Mouse (Mus musculus): Measurements from ENCODE around the gene Fus. TPM values are rescaled to one million over a fixed set of nuclear protein-coding genes. Genes with fewer than 3 reads are reported as not detected.
A peak's percentile ranks its signal among the peaks of the same experiment; 100 is the strongest.

Fus gene
- polyA plus RNA-seq, 1 experiment from 2014 or later, result 57.7 TPM

DNA sequence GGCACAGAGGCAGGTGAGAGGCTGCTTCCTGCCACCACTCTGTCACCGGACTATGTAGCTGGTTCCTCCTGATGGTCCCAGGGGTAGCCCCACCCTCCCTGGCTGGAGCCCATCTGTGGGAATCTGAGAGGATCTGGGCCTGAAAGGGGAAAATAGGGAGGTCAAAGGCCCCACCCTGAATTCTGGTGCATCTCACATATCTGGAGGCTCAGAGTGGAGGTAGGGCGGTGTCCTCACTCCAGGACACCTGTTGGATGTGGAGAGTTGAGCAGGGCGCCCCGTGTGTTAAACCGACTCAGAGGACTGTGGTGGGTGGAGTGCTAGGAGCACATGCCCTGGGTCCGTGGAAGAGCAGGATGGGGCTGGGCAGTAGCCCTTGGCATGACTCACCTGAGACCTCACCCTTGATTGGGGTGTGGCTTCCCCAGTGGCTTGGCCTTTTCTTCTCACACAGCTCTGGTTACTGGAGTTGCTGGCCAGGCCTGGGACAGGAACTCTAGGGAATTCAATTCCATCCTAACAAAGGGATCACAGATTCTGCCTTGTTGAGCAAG, 20.7 kb upstream of the Fus start, which contains the start of gene Prss36:
Prss36 (minus strand) TSS at position 256 of the 554 bp plus-strand sequence.
- Histone ChIP-seq H3K4me3 (ENCODE audit: low read depth, low read length) (no peak within 1 kb of the TSS), H3K27me3 (ENCODE audit: control insufficient read depth, insufficient read depth, low read length) (peaks cover 16% of the 10 kb centered on the region), H3K4me2 (ENCODE audit: low read depth, low read length) (no peak within 1 kb of the TSS), H3K27ac (replicated peaks; ENCODE audit: low read depth, low read length) (no peak within 1 kb of the TSS), H3K4me1 (ENCODE audit: control insufficient read depth, insufficient read depth, low read length) (no peaks in the 10 kb centered on the region), H3K36me3 (replicated peaks; ENCODE audit: control insufficient read depth, insufficient read depth, low read depth, low read length) (no peaks in the 10 kb centered on the region), H3K9ac (replicated peaks; ENCODE audit: low read length) (no peak within 1 kb of the TSS), H3K9me3 (replicated peaks; ENCODE audit: control insufficient read depth, low read length) (no peaks in the 10 kb centered on the region)
- ATAC-seq (replicated peaks; ENCODE audit: insufficient number of reproducible peaks, low FRiP score, low TSS enrichment, low read depth), result no peak
- DNase-seq (ENCODE audit: low spot score), result no peak
- 67% methylated on average over 6 of the region's 6 CpGs for WGBS

DNA sequence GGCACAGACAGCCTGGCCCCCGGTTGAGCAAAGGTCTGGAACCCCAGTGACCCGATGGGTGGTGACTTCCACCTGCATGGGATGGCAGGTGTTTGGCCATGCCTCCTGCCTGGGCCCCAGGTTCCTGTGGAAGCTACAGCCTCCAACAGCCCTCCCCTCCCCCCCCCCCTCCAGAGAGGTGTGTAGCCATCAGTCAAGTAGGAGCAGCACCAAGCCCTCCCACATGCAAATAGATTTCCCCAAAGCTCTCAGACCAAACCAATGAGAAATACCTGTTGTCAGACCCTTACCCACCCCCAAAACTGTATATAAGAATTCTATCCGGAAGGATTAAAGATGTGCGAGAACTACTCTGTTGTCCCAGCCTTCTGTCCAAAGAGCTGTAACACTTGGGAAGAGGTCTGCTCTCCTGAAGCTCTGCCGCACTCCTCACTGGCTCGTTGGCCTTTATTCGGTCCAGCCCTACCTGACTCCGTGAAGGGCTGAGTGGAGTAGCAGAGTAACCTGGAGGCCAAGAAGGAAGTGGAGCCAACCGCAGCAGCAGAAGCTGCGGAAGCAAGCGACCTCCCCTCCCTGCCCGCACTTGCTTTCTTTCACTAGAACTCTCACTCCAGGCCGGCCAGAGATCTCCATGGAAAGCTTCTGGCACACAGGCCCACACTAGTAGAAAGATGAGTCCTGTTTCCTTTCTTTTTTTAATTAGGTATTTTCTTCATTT, 14.2 kb upstream of the Fus start:
- Histone ChIP-seq H3K4me1 (ENCODE audit: control insufficient read depth, insufficient read depth, low read length) (no peaks in the 10 kb centered on the region), H3K27ac (replicated peaks; ENCODE audit: low read depth, low read length) (no peak overlapping the region), H3K4me2 (ENCODE audit: low read depth, low read length) (no peak overlapping the region), H3K9ac (replicated peaks; ENCODE audit: low read length) (no peak overlapping the region), H3K9me3 (replicated peaks; ENCODE audit: control insufficient read depth, low read length) (no peaks in the 10 kb centered on the region), H3K36me3 (replicated peaks; ENCODE audit: control insufficient read depth, insufficient read depth, low read depth, low read length) (no peaks in the 10 kb centered on the region), H3K4me3 (ENCODE audit: low read depth, low read length) (no peak overlapping the region), H3K27me3 (ENCODE audit: control insufficient read depth, insufficient read depth, low read length) (no peaks in the 10 kb centered on the region)
- ATAC-seq (replicated peaks; ENCODE audit: insufficient number of reproducible peaks, low FRiP score, low TSS enrichment, low read depth), result no peak
- WGBS, result 43% methylated on average over 13 of the region's 13 CpGs
- no peak for DNase-seq (ENCODE audit: low spot score)

GRCm38 (mm10) chr7:127959364-127959763, 7.9 kb upstream of the Fus start:
- Histone ChIP-seq H3K4me2 (ENCODE audit: low read depth, low read length) (no peak overlapping the region), H3K4me1 (ENCODE audit: control insufficient read depth, insufficient read depth, low read length) (no peaks in the 10 kb centered on the region), H3K27me3 (ENCODE audit: control insufficient read depth, insufficient read depth, low read length) (no peaks in the 10 kb centered on the region), H3K9ac (replicated peaks; ENCODE audit: low read length) (no peak overlapping the region), H3K4me3 (ENCODE audit: low read depth, low read length) (no peak overlapping the region), H3K36me3 (replicated peaks; ENCODE audit: control insufficient read depth, insufficient read depth, low read depth, low read length) (no peaks in the 10 kb centered on the region), H3K27ac (replicated peaks; ENCODE audit: low read depth, low read length) (no peak overlapping the region), H3K9me3 (replicated peaks; ENCODE audit: control insufficient read depth, low read length) (no peaks in the 10 kb centered on the region)
- 62% methylated on average over 5 of the region's 5 CpGs for WGBS
- ATAC-seq (replicated peaks; ENCODE audit: insufficient number of reproducible peaks, low FRiP score, low TSS enrichment, low read depth) (no peak), DNase-seq (ENCODE audit: low spot score) (no peak)

- ATAC-seq (replicated peaks; ENCODE audit: insufficient number of reproducible peaks, low FRiP score, low TSS enrichment, low read depth) (peak; percentile 25; the same call in 1 of the 2 replicates), DNase-seq (ENCODE audit: low spot score) (peak; percentile 34)
- Histone ChIP-seq H3K4me2 (ENCODE audit: low read depth, low read length) (peak overlapping the region; percentile 59), H3K4me1 (ENCODE audit: control insufficient read depth, insufficient read depth, low read length) (no peaks in the 10 kb centered on the region), H3K36me3 (replicated peaks; ENCODE audit: control insufficient read depth, insufficient read depth, low read depth, low read length) (peaks cover 10% of the 10 kb centered on the region), H3K4me3 (ENCODE audit: low read depth, low read length) (peak overlapping the region; percentile 67), H3K27ac (replicated peaks; ENCODE audit: low read depth, low read length) (peak overlapping the region; percentile 93), H3K9ac (replicated peaks; ENCODE audit: low read length) (peak overlapping the region; percentile 86), H3K27me3 (ENCODE audit: control insufficient read depth, insufficient read depth, low read length) (no peaks in the 10 kb centered on the region), H3K9me3 (replicated peaks; ENCODE audit: control insufficient read depth, low read length) (no peaks in the 10 kb centered on the region)
- 7% methylated on average over 10 of the region's 10 CpGs for WGBS
Measured at GRCm38 (mm10) chr7:127966371-127966918, 812 bp upstream of the Fus start.

DNA sequence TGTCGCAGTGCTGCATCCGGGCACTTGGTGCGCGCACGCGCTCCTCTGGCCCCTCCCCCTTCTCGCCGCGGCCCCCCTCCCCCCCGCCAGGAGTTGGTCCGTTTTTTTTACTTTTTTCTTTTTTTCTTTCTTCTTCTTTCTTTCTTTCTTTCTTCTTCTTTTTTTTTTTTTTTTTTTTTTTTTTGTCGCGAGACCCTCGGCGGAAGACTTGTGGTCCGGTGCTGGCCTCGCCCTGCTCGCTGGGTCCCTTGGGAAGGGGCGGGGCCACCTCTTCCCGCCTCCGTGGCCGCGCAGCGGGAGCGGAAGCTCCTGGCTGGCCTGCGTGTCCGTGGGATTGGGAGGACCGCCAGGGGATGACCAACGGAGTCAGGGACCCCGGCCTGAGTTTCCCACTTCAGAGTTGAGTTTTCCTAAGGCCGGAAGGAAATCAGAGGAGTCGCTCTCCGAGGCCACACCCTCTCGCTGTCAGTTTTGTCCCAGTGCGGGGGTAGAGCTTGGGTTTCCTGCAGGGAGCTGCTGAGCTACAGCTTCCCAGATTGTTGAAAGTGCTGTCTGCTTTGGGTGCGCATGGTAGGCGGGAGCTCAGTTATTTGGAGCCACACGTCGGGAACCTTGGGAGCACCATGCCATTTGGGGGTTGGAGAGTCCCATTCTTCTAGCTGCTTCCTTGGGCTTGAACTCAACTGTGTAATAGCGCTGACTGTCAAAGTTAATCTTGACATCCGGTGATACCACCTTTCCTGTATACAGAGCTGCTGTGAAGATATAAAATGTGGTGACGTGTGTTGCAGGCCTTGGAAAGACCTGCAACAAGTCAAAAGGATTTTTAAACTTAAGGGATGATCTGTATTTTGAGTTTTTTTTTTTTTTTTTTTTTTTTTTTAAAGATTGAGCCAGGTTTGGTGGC, 918 bp downstream of the Fus start:
- WGBS, result 1% methylated on average over 40 of the region's 42 CpGs

DNA sequence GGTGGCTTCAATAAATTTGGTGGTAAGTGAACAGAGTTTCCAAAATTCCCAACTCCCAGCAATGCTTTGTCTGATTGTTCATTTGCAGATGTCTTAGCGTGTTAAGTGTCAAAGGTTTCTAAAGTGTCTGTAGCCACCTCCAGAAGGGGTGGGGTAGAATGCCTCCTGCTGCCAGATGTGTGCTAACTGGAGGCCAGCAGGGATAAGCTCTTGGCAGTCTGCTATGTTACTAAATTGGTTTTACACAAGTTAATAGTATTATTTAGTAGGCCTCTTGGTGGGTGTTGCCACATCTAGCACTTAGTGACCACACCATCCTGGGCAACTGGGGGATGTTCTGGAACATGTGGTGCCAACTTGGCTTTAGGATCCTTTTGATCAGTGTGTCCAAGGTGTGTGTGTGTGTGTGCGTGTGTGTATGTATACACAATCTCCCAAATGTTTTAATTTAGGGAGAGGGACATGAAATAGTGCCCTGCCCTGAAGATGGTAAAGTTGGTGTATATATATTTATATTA, 7.2 kb downstream of the Fus start:
- Histone ChIP-seq H3K4me3 (ENCODE audit: low read depth, low read length) (no peak overlapping the region), H3K4me2 (ENCODE audit: low read depth, low read length) (no peak overlapping the region), H3K27ac (replicated peaks; ENCODE audit: low read depth, low read length) (no peak overlapping the region), H3K9ac (replicated peaks; ENCODE audit: low read length) (no peak overlapping the region), H3K27me3 (ENCODE audit: control insufficient read depth, insufficient read depth, low read length) (no peaks in the 10 kb centered on the region), H3K4me1 (ENCODE audit: control insufficient read depth, insufficient read depth, low read length) (no peaks in the 10 kb centered on the region), H3K9me3 (replicated peaks; ENCODE audit: control insufficient read depth, low read length) (no peaks in the 10 kb centered on the region), H3K36me3 (replicated peaks; ENCODE audit: control insufficient read depth, insufficient read depth, low read depth, low read length) (peaks cover 35% of the 10 kb centered on the region)
- no peak for ATAC-seq (replicated peaks; ENCODE audit: insufficient number of reproducible peaks, low FRiP score, low TSS enrichment, low read depth)
- DNase-seq (ENCODE audit: low spot score), result no peak
- 75% methylated on average over 2 of the region's 2 CpGs for WGBS

More for the DNA sequence above, 918 bp downstream of the Fus start:
- H3K9ac ChIP-seq (replicated peaks; ENCODE audit: low read length), result peak overlapping the region; percentile 86
- H3K9me3 ChIP-seq (replicated peaks; ENCODE audit: control insufficient read depth, low read length), result no peaks in the 10 kb centered on the region
- no peaks in the 10 kb centered on the region for H3K4me1 ChIP-seq (ENCODE audit: control insufficient read depth, insufficient read depth, low read length)
- H3K4me2 ChIP-seq (ENCODE audit: low read depth, low read length), result peak overlapping the region; percentile 63
- peak overlapping the region; percentile 93 for H3K27ac ChIP-seq (replicated peaks; ENCODE audit: low read depth, low read length)
- DNase-seq (ENCODE audit: low spot score), result peak; percentile 83
- ATAC-seq (replicated peaks; ENCODE audit: insufficient number of reproducible peaks, low FRiP score, low TSS enrichment, low read depth), result no peak
- no peaks in the 10 kb centered on the region for H3K27me3 ChIP-seq (ENCODE audit: control insufficient read depth, insufficient read depth, low read length)
- peak overlapping the region; percentile 67 for H3K4me3 ChIP-seq (ENCODE audit: low read depth, low read length)
- H3K36me3 ChIP-seq (replicated peaks; ENCODE audit: control insufficient read depth, insufficient read depth, low read depth, low read length), result peaks cover 20% of the 10 kb centered on the region

DNA sequence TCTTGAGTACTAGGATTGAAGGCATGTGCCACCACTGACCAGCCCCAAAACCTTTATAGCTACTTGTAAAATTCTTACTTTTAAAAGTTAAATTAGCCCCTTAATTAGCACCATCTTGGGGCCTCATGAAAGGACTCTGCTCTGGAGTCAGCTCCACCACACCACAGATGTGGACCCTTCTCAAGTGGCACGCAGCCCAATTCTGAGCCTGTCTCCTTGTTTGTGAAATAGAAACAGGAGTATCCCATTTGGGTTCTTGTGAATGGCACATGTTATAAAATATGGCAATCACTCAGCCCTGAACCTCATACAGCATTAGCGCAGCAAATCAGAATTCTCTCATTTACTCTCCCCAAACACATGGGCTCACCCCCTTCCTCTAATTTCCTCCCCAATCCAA, 11.6 kb downstream of the Fus start:
- H3K4me2 ChIP-seq (ENCODE audit: low read depth, low read length), result no peak overlapping the region
- H3K9ac ChIP-seq (replicated peaks; ENCODE audit: low read length), result no peak overlapping the region
- WGBS, result 94% methylated on average over 2 of the region's 2 CpGs
- H3K27ac ChIP-seq (replicated peaks; ENCODE audit: low read depth, low read length), result no peak overlapping the region
- no peak overlapping the region for H3K4me3 ChIP-seq (ENCODE audit: low read depth, low read length)
- H3K9me3 ChIP-seq (replicated peaks; ENCODE audit: control insufficient read depth, low read length), result no peaks in the 10 kb centered on the region
- no peak for DNase-seq (ENCODE audit: low spot score)
- no peaks in the 10 kb centered on the region for H3K4me1 ChIP-seq (ENCODE audit: control insufficient read depth, insufficient read depth, low read length)
- no peak for ATAC-seq (replicated peaks; ENCODE audit: insufficient number of reproducible peaks, low FRiP score, low TSS enrichment, low read depth)
- no peaks in the 10 kb centered on the region for H3K27me3 ChIP-seq (ENCODE audit: control insufficient read depth, insufficient read depth, low read length)
- peaks cover 33% of the 10 kb centered on the region for H3K36me3 ChIP-seq (replicated peaks; ENCODE audit: control insufficient read depth, insufficient read depth, low read depth, low read length)
